Mouse (Mus musculus): ENCODE measurements at regions not wholly inside any gene's neighbourhood (a gene's known extent, or its start where the extent isn't known, plus 50 kb on each side); places are given as distances from the start of the nearest gene placed in this dataset.

- H3K9me3 ChIP-seq (replicated peaks; ENCODE audit: control insufficient read depth, low read length): no peaks in the 10 kb centered on the region
- no peak for ATAC-seq (replicated peaks; ENCODE audit: insufficient number of reproducible peaks, low FRiP score, low TSS enrichment)
- H3K4me1 ChIP-seq (ENCODE audit: control insufficient read depth, insufficient read depth, low read length): peaks cover 10% of the 10 kb centered on the region
- no peak overlapping the region for H3K4me2 ChIP-seq
- no peak overlapping the region for H3K4me3 ChIP-seq (ENCODE audit: low read depth, low read length)
- H3K36me3 ChIP-seq (ENCODE audit: control insufficient read depth, insufficient read depth, low read length): no peaks in the 10 kb centered on the region
- WGBS (ENCODE audit: insufficient replicate concordance): 70% methylated on average over 5 of the region's 5 CpGs
- no peak overlapping the region for H3K9ac ChIP-seq (ENCODE audit: low read depth, low read length)
- H3K27me3 ChIP-seq (ENCODE audit: control insufficient read depth, insufficient read depth, low read length): peaks cover 11% of the 10 kb centered on the region; the same call in 1 of the 2 replicates
- H3K27ac ChIP-seq (ENCODE audit: low read depth, low read length): no peak overlapping the region
Measured at GRCm38 (mm10) chr16:29725153-29725552, 146.0 kb downstream of the Opa1 start.

DNA sequence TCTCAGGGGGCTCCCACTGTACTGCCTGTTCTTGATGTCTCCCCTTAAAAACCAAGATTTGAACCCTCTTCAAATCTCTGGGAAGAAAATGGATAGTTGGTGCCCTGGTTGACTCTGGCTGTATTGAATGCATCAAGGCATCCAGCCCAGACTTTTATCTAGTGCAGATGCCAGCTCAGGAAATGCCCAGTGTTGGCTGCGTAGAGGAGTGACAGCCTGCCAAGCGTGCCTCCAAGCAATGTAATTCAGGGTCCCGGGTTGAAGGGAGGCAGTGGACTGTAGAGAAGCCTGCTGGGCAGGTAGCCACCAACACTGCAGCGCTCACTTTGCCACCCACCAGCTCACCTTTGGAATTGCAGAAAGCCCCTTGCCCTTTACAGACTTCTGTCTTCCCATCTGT lies 146.4 kb downstream of the Opa1 start:
- Histone ChIP-seq H3K4me3 (ENCODE audit: low read depth, low read length) (no peak overlapping the region), H3K4me2 (no peak overlapping the region), H3K9me3 (replicated peaks; ENCODE audit: control insufficient read depth, low read length) (no peaks in the 10 kb centered on the region), H3K4me1 (ENCODE audit: control insufficient read depth, insufficient read depth, low read length) (peaks cover 14% of the 10 kb centered on the region), H3K36me3 (ENCODE audit: control insufficient read depth, insufficient read depth, low read length) (no peaks in the 10 kb centered on the region), H3K9ac (ENCODE audit: low read depth, low read length) (no peak overlapping the region), H3K27ac (ENCODE audit: low read depth, low read length) (no peak overlapping the region), H3K27me3 (ENCODE audit: control insufficient read depth, insufficient read depth, low read length) (peaks cover 12% of the 10 kb centered on the region; the same call in 1 of the 2 replicates)
- 66% methylated on average over 4 of the region's 4 CpGs for WGBS (ENCODE audit: insufficient replicate concordance)
- no peak for ATAC-seq (replicated peaks; ENCODE audit: insufficient number of reproducible peaks, low FRiP score, low TSS enrichment)

DNA sequence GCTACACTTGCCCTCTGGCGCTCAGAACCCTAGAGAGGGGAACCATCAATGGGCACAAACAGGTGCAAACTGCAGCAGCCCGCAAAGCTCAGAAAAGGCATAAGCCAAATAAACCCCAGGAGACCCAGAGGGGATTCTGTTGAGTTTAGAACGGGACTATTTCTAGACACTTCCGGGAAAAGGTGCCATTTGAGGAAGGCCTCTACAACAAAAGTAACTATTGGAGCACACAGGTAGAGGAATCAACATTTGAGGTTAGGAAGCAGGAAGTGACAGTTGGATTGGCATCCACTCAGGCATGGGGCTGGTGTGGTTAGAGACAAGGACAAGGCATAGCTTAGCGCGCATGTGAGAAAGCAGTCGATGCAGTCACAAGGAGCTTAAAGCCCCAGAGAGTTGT lies 148.3 kb downstream of the Opa1 start:
- Histone ChIP-seq H3K4me2 (no peak overlapping the region), H3K27ac (ENCODE audit: low read depth, low read length) (no peak overlapping the region), H3K27me3 (ENCODE audit: control insufficient read depth, insufficient read depth, low read length) (peaks cover 16% of the 10 kb centered on the region; the same call in 1 of the 2 replicates), H3K4me1 (ENCODE audit: control insufficient read depth, insufficient read depth, low read length) (peaks cover 14% of the 10 kb centered on the region), H3K9me3 (replicated peaks; ENCODE audit: control insufficient read depth, low read length) (no peaks in the 10 kb centered on the region), H3K4me3 (ENCODE audit: low read depth, low read length) (no peak overlapping the region), H3K9ac (ENCODE audit: low read depth, low read length) (no peak overlapping the region), H3K36me3 (ENCODE audit: control insufficient read depth, insufficient read depth, low read length) (no peaks in the 10 kb centered on the region)
- ATAC-seq (replicated peaks; ENCODE audit: insufficient number of reproducible peaks, low FRiP score, low TSS enrichment): no peak
- WGBS (ENCODE audit: insufficient replicate concordance): 85% methylated on average over 7 of the region's 7 CpGs

GRCm38 (mm10) chr16:29728769-29729481 lies 149.8 kb downstream of the Opa1 start:
- Histone ChIP-seq H3K4me3 (ENCODE audit: low read depth, low read length) (no peak overlapping the region), H3K27me3 (ENCODE audit: control insufficient read depth, insufficient read depth, low read length) (peaks cover 20% of the 10 kb centered on the region), H3K9ac (ENCODE audit: low read depth, low read length) (no peak overlapping the region), H3K27ac (ENCODE audit: low read depth, low read length) (no peak overlapping the region), H3K36me3 (ENCODE audit: control insufficient read depth, insufficient read depth, low read length) (no peaks in the 10 kb centered on the region), H3K4me1 (ENCODE audit: control insufficient read depth, insufficient read depth, low read length) (peaks cover 14% of the 10 kb centered on the region), H3K9me3 (replicated peaks; ENCODE audit: control insufficient read depth, low read length) (no peaks in the 10 kb centered on the region), H3K4me2 (no peak overlapping the region)
- no peak; the same call in none of the 2 replicates for ATAC-seq (replicated peaks; ENCODE audit: insufficient number of reproducible peaks, low FRiP score, low TSS enrichment)
- WGBS (ENCODE audit: insufficient replicate concordance): 22% methylated on average over 10 of the region's 10 CpGs

- WGBS (ENCODE audit: insufficient replicate concordance): 3% methylated on average over 5 of the region's 5 CpGs
- Histone ChIP-seq H3K36me3 (ENCODE audit: control insufficient read depth, insufficient read depth, low read length) (no peaks in the 10 kb centered on the region), H3K4me2 (no peak overlapping the region), H3K27me3 (ENCODE audit: control insufficient read depth, insufficient read depth, low read length) (peaks cover 20% of the 10 kb centered on the region), H3K4me1 (ENCODE audit: control insufficient read depth, insufficient read depth, low read length) (peaks cover 18% of the 10 kb centered on the region), H3K9me3 (replicated peaks; ENCODE audit: control insufficient read depth, low read length) (no peaks in the 10 kb centered on the region), H3K9ac (ENCODE audit: low read depth, low read length) (no peak overlapping the region), H3K4me3 (ENCODE audit: low read depth, low read length) (no peak overlapping the region), H3K27ac (ENCODE audit: low read depth, low read length) (no peak overlapping the region)
- ATAC-seq (replicated peaks; ENCODE audit: insufficient number of reproducible peaks, low FRiP score, low TSS enrichment): no peak
Measured at GRCm38 (mm10) chr16:29730010-29730409, 150.9 kb downstream of the Opa1 start.

DNA sequence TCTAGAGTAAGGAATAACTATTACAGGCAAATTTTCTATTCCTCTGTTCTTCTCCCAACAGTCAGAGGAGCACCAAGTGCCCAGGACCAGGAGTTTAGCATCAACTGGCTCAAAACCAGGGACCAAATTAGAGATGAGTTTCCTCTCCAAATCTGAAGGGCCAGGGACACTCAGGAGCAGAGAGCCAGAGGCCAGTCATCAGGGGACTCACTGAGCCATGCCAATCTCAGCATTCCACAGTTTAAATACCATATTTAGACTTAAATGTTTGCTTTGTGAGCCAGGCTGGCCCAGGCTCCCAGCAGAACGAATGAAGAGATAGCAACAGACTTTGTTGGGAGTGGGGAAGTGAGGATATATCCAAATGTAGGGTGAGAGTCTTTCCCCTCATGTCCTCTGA lies 153.8 kb downstream of the Opa1 start:
- ATAC-seq (replicated peaks; ENCODE audit: insufficient number of reproducible peaks, low FRiP score, low TSS enrichment): no peak
- peaks cover 14% of the 10 kb centered on the region for H3K27me3 ChIP-seq (ENCODE audit: control insufficient read depth, insufficient read depth, low read length)
- WGBS (ENCODE audit: insufficient replicate concordance): 42% methylated on average over 1 of the region's 1 CpGs
- H3K4me1 ChIP-seq (ENCODE audit: control insufficient read depth, insufficient read depth, low read length): peaks cover 29% of the 10 kb centered on the region
- no peak overlapping the region for H3K4me2 ChIP-seq
- no peaks in the 10 kb centered on the region for H3K36me3 ChIP-seq (ENCODE audit: control insufficient read depth, insufficient read depth, low read length)
- H3K27ac ChIP-seq (ENCODE audit: low read depth, low read length): no peak overlapping the region
- H3K4me3 ChIP-seq (ENCODE audit: low read depth, low read length): no peak overlapping the region
- H3K9me3 ChIP-seq (replicated peaks; ENCODE audit: control insufficient read depth, low read length): no peaks in the 10 kb centered on the region
- H3K9ac ChIP-seq (ENCODE audit: low read depth, low read length): no peak overlapping the region

GRCm38 (mm10) chr16:29733847-29734246 lies 154.7 kb downstream of the Opa1 start:
- H3K27me3 ChIP-seq (ENCODE audit: control insufficient read depth, insufficient read depth, low read length): peaks cover 13% of the 10 kb centered on the region
- peaks cover 29% of the 10 kb centered on the region for H3K4me1 ChIP-seq (ENCODE audit: control insufficient read depth, insufficient read depth, low read length)
- ATAC-seq (replicated peaks; ENCODE audit: insufficient number of reproducible peaks, low FRiP score, low TSS enrichment): no peak
- no peak overlapping the region for H3K27ac ChIP-seq (ENCODE audit: low read depth, low read length)
- H3K9me3 ChIP-seq (replicated peaks; ENCODE audit: control insufficient read depth, low read length): no peaks in the 10 kb centered on the region
- WGBS (ENCODE audit: insufficient replicate concordance): 71% methylated on average over 10 of the region's 10 CpGs
- H3K4me3 ChIP-seq (ENCODE audit: low read depth, low read length): no peak overlapping the region
- H3K4me2 ChIP-seq: no peak overlapping the region
- no peaks in the 10 kb centered on the region for H3K36me3 ChIP-seq (ENCODE audit: control insufficient read depth, insufficient read depth, low read length)
- H3K9ac ChIP-seq (ENCODE audit: low read depth, low read length): no peak overlapping the region

DNA sequence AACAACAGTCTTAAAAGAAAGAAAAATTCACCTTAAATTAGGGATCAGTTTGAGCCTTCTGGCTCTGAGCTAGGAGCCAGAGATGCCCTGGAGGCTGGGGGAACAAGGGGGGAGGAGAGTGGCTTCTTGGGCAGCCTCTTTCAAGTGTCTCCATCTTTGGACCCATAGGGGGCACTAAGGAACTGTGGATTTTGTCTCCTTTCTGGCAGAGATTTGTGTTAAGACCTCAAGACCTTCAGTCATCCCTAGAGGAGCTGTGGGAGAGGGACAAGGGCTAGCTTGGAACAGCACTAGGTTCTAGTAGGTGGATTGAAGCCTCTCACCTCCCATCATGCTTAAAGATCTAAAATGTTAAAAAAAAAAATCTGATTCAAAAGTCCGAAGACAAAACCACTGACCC lies 155.2 kb downstream of the Opa1 start:
- ATAC-seq (replicated peaks; ENCODE audit: insufficient number of reproducible peaks, low FRiP score, low TSS enrichment): peak; percentile 62; the same call in 1 of the 2 replicates

More for the DNA sequence above, 155.2 kb downstream of the Opa1 start:
- Histone ChIP-seq H3K27me3 (ENCODE audit: control insufficient read depth, insufficient read depth, low read length) (peaks cover 15% of the 10 kb centered on the region), H3K27ac (ENCODE audit: low read depth, low read length) (peak overlapping the region; percentile 84), H3K4me3 (ENCODE audit: low read depth, low read length) (0 out of 2 replicates have a peak overlapping the region, but pooled peaks have one; percentile 8), H3K4me1 (ENCODE audit: control insufficient read depth, insufficient read depth, low read length) (peaks cover 25% of the 10 kb centered on the region), H3K36me3 (ENCODE audit: control insufficient read depth, insufficient read depth, low read length) (no peaks in the 10 kb centered on the region), H3K9ac (ENCODE audit: low read depth, low read length) (no peak overlapping the region), H3K4me2 (peak overlapping the region; percentile 51), H3K9me3 (replicated peaks; ENCODE audit: control insufficient read depth, low read length) (no peaks in the 10 kb centered on the region)
- WGBS (ENCODE audit: insufficient replicate concordance): 14% methylated on average over 1 of the region's 1 CpGs
